Mouse (Mus musculus) spleen, adult 12 weeks (tissue): ENCODE data around the gene Kif21a.

Experiments used
- DNase-seq: peaks from one replicate; pipeline ENCODE4 v3.0.0; 2022; ENCODE audit warnings: low spot score

The Kif21a gene

GRCm38 (mm10) chr15:90938469-90938868 is 111.3 kb downstream of the Kif21a start:
- no peak for DNase-seq

- no peak for DNase-seq
Observed at GRCm38 (mm10) chr15:90935579-90935978, 114.2 kb downstream of the Kif21a start.

GRCm38 (mm10) chr15:90931451-90931850 is 118.3 kb downstream of the Kif21a start:
- no peak for DNase-seq

GRCm38 (mm10) chr15:90929043-90929442 is 120.7 kb downstream of the Kif21a start:
- no peak for DNase-seq

GRCm38 (mm10) chr15:90896480-90896879 is 153.3 kb downstream of the Kif21a start:
- no peak for DNase-seq

GRCm38 (mm10) chr15:90887466-90887865 is 162.3 kb downstream of the Kif21a start:
- DNase-seq, result no peak
